Mouse (Mus musculus): Measurements from ENCODE around the gene Gmppb. TPM values are rescaled to one million over a fixed set of nuclear protein-coding genes. Genes with fewer than 3 reads are reported as not detected.
A peak's percentile ranks its signal among the peaks of the same experiment; 100 is the strongest.

The Gmppb gene
- polyA plus RNA-seq, 1 experiment, result 14.5 TPM

GRCm38 (mm10) chr9:108055661-108056237 is 6.7 kb downstream of the Gmppb start:
- Histone ChIP-seq H3K4me3 (ENCODE audit: insufficient read depth, low read length) (no peak overlapping the region), H3K27ac (ENCODE audit: insufficient read depth, low read length) (no peak overlapping the region), H3K4me1 (ENCODE audit: control insufficient read depth, insufficient read depth, low read length) (no peaks in the 10 kb centered on the region)
- TF ChIP-seq POLR2A (IDR thresholded peaks at IDR 0.05; ENCODE audit: extremely low read depth, insufficient read depth, low read length), result no peak
- TF ChIP-seq CTCF (IDR thresholded peaks at IDR 0.05; ENCODE audit: extremely low read depth, insufficient read depth, low read length), result no peak

GRCm38 (mm10) chr9:108056361-108057261 is 7.6 kb downstream of the Gmppb start:
- TF ChIP-seq POLR2A (IDR thresholded peaks at IDR 0.05; ENCODE audit: extremely low read depth, insufficient read depth, low read length), result no peak
- TF ChIP-seq CTCF (IDR thresholded peaks at IDR 0.05; ENCODE audit: extremely low read depth, insufficient read depth, low read length), result no peak
- Histone ChIP-seq H3K4me1 (ENCODE audit: control insufficient read depth, insufficient read depth, low read length) (no peaks in the 10 kb centered on the region), H3K27ac (ENCODE audit: insufficient read depth, low read length) (no peak overlapping the region), H3K4me3 (ENCODE audit: insufficient read depth, low read length) (no peak overlapping the region)

- Histone ChIP-seq H3K27ac (ENCODE audit: insufficient read depth, low read length) (no peak overlapping the region), H3K4me1 (ENCODE audit: control insufficient read depth, insufficient read depth, low read length) (no peaks in the 10 kb centered on the region), H3K4me3 (ENCODE audit: insufficient read depth, low read length) (no peak overlapping the region)
- TF ChIP-seq CTCF (IDR thresholded peaks at IDR 0.05; ENCODE audit: extremely low read depth, insufficient read depth, low read length) (no peak), POLR2A (IDR thresholded peaks at IDR 0.05; ENCODE audit: extremely low read depth, insufficient read depth, low read length) (no peak)
Observed at GRCm38 (mm10) chr9:108057262-108057562, 8.2 kb downstream of the Gmppb start.

GRCm38 (mm10) chr9:108058291-108058690 is 9.2 kb downstream of the Gmppb start:
- Histone ChIP-seq H3K4me1 (ENCODE audit: control insufficient read depth, insufficient read depth, low read length) (no peaks in the 10 kb centered on the region), H3K4me3 (ENCODE audit: insufficient read depth, low read length) (no peak overlapping the region), H3K27ac (ENCODE audit: insufficient read depth, low read length) (no peak overlapping the region)
- no peak for TF ChIP-seq POLR2A (IDR thresholded peaks at IDR 0.05; ENCODE audit: extremely low read depth, insufficient read depth, low read length)
- no peak for TF ChIP-seq CTCF (IDR thresholded peaks at IDR 0.05; ENCODE audit: extremely low read depth, insufficient read depth, low read length)

- H3K27ac ChIP-seq (ENCODE audit: insufficient read depth, low read length), result no peak overlapping the region
- H3K4me1 ChIP-seq (ENCODE audit: control insufficient read depth, insufficient read depth, low read length), result no peaks in the 10 kb centered on the region
- TF ChIP-seq POLR2A (IDR thresholded peaks at IDR 0.05; ENCODE audit: extremely low read depth, insufficient read depth, low read length), result no peak
- H3K4me3 ChIP-seq (ENCODE audit: insufficient read depth, low read length), result no peak overlapping the region
Observed at GRCm38 (mm10) chr9:108062142-108062541, 13.1 kb downstream of the Gmppb start.

- Histone ChIP-seq H3K27ac (ENCODE audit: insufficient read depth, low read length) (no peak overlapping the region), H3K4me1 (ENCODE audit: control insufficient read depth, insufficient read depth, low read length) (no peaks in the 10 kb centered on the region), H3K4me3 (ENCODE audit: insufficient read depth, low read length) (no peak overlapping the region)
- TF ChIP-seq CTCF (IDR thresholded peaks at IDR 0.05; ENCODE audit: extremely low read depth, insufficient read depth, low read length), result no peak
- TF ChIP-seq POLR2A (IDR thresholded peaks at IDR 0.05; ENCODE audit: extremely low read depth, insufficient read depth, low read length), result no peak
Observed at GRCm38 (mm10) chr9:108063361-108063760, 14.3 kb downstream of the Gmppb start.

GRCm38 (mm10) chr9:108065491-108066011 is 16.5 kb downstream of the Gmppb start:
- no peak overlapping the region for H3K4me3 ChIP-seq (ENCODE audit: insufficient read depth, low read length)
- no peak overlapping the region for H3K27ac ChIP-seq (ENCODE audit: insufficient read depth, low read length)
- H3K4me1 ChIP-seq (ENCODE audit: control insufficient read depth, insufficient read depth, low read length), result no peaks in the 10 kb centered on the region
- no peak for TF ChIP-seq POLR2A (IDR thresholded peaks at IDR 0.05; ENCODE audit: extremely low read depth, insufficient read depth, low read length)
- peak; percentile 69 for TF ChIP-seq CTCF (IDR thresholded peaks at IDR 0.05; ENCODE audit: extremely low read depth, insufficient read depth, low read length)

- no peak overlapping the region for H3K4me3 ChIP-seq (ENCODE audit: insufficient read depth, low read length)
Observed at GRCm38 (mm10) chr9:108067199-108067598, 18.2 kb downstream of the Gmppb start.

GRCm38 (mm10) chr9:108067900-108068299 is 18.9 kb downstream of the Gmppb start:
- Histone ChIP-seq H3K27ac (ENCODE audit: insufficient read depth, low read length) (no peak overlapping the region), H3K4me3 (ENCODE audit: insufficient read depth, low read length) (no peak overlapping the region), H3K4me1 (ENCODE audit: control insufficient read depth, insufficient read depth, low read length) (no peaks in the 10 kb centered on the region)
- peak; percentile 99 for TF ChIP-seq CTCF (IDR thresholded peaks at IDR 0.05; ENCODE audit: extremely low read depth, insufficient read depth, low read length)
- TF ChIP-seq POLR2A (IDR thresholded peaks at IDR 0.05; ENCODE audit: extremely low read depth, insufficient read depth, low read length), result no peak

More at GRCm38 (mm10) chr9:108067199-108067598, 18.2 kb downstream of the Gmppb start:
- Histone ChIP-seq H3K4me1 (ENCODE audit: control insufficient read depth, insufficient read depth, low read length) (no peaks in the 10 kb centered on the region), H3K27ac (ENCODE audit: insufficient read depth, low read length) (no peak overlapping the region)
- TF ChIP-seq CTCF (IDR thresholded peaks at IDR 0.05; ENCODE audit: extremely low read depth, insufficient read depth, low read length) (no peak), POLR2A (IDR thresholded peaks at IDR 0.05; ENCODE audit: extremely low read depth, insufficient read depth, low read length) (no peak)

- Histone ChIP-seq H3K4me1 (ENCODE audit: control insufficient read depth, insufficient read depth, low read length) (no peaks in the 10 kb centered on the region), H3K4me3 (ENCODE audit: insufficient read depth, low read length) (no peak overlapping the region), H3K27ac (ENCODE audit: insufficient read depth, low read length) (no peak overlapping the region)
- TF ChIP-seq POLR2A (IDR thresholded peaks at IDR 0.05; ENCODE audit: extremely low read depth, insufficient read depth, low read length), result no peak
- TF ChIP-seq CTCF (IDR thresholded peaks at IDR 0.05; ENCODE audit: extremely low read depth, insufficient read depth, low read length), result no peak
Observed at GRCm38 (mm10) chr9:108069007-108069406, 20.0 kb downstream of the Gmppb start.
